Mouse (Mus musculus) erythroblast, embryonic 14.5 days (primary cell): ENCODE data around the gene Sorbs1.

ENCODE experiments used
- GATA1 ChIP-seq: IDR thresholded peaks from 2 replicates; pipeline ENCODE4 v1.6.1; 2012; ENCODE audit warnings: low read length, inconsistent platforms, mixed read lengths
- TAL1 ChIP-seq: IDR thresholded peaks from 3 replicates; pipeline ENCODE4 v1.6.1; 2012; ENCODE audit warnings: low read length, inconsistent platforms, mixed read lengths

DNA sequence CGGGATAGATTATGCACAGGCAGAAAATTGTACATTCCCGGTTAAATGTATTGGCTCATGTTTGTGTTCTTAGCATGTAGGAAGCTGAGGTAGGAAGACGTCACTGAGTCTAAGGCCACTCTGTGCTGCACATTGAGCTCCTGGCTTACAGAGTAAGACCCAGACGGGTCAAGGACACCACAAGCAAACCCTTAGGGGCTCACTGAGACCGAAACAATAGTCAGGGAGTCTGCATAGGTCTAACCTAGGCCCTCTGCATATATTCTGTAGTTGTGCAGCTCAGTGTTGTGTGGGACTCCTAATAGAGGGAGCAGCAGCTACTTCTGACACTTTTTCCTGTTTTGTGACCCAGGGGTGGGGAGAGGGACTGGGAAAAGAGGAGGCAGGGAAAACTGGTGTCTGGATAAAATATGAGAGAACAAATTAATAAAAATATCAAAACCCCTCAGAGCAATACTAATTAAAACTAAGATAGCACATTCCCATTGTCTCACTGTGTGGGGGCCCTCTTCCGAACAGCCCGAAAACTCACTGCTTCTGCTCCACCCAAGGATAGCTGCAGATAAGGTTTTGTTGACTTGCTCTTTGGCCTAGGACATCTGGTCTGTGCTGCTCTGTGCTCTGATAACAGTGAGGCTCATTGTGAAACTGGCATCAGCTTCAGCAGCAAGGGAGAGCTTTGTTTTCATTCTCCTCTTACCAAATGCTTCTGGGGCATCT lies 216.3 kb downstream of the Sorbs1 start:
- peak; percentile 54 for TF ChIP-seq TAL1
- TF ChIP-seq GATA1: peak; percentile 62
